Mouse (Mus musculus): ENCODE measurements around the gene Ripor2.

The Ripor2 gene

DNA sequence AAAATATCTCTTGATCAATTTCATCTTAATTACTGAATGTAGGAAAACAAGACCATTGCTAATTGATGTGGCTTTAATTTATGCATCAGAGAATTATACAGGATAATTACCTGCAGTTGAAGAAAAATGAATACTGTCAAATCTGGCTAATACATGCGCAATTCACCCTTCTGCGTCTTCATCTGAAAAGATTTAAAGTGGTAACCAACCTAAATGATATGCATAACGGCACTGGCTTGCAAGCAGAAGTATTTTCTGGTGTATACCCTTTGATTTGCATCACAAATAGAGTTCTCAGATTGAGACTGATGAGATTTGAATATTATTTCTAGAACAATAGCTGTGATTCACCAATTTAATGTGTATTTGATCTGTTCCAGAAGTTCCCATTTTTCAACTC, 66.7 kb downstream of the Ripor2 start:
- no peaks in the 10 kb centered on the region for H3K9me3 ChIP-seq (ENCODE audit: low read length)
- H3K27me3 ChIP-seq (ENCODE audit: insufficient read depth, low read length): no peaks in the 10 kb centered on the region
- no peak for TF ChIP-seq NANOG (IDR thresholded peaks at IDR 0.05; ENCODE audit: borderline replicate concordance, low read length)
- TF ChIP-seq POU5F1 (IDR thresholded peaks at IDR 0.05; ENCODE audit: borderline replicate concordance, low read length): no peak
- no peak for TF ChIP-seq CTCF (conservative IDR thresholded peaks at IDR 0.05; ENCODE audit: low read length)
- H3K36me3 ChIP-seq (ENCODE audit: insufficient read depth, low read length): no peaks in the 10 kb centered on the region
- peaks cover 7% of the 10 kb centered on the region for H3K4me1 ChIP-seq (replicated peaks; ENCODE audit: low read depth, low read length)
- H3K4me3 ChIP-seq (replicated peaks; ENCODE audit: low read length): no peak overlapping the region

- Histone ChIP-seq H3K4me3 (replicated peaks; ENCODE audit: low read length) (no peak overlapping the region), H3K4me1 (replicated peaks; ENCODE audit: low read depth, low read length) (peaks cover 2% of the 10 kb centered on the region), H3K9me3 (ENCODE audit: low read length) (no peaks in the 10 kb centered on the region), H3K36me3 (ENCODE audit: insufficient read depth, low read length) (no peaks in the 10 kb centered on the region), H3K27me3 (ENCODE audit: insufficient read depth, low read length) (no peaks in the 10 kb centered on the region)
- no peak for TF ChIP-seq NANOG (IDR thresholded peaks at IDR 0.05; ENCODE audit: borderline replicate concordance, low read length)
- no peak for TF ChIP-seq POU5F1 (IDR thresholded peaks at IDR 0.05; ENCODE audit: borderline replicate concordance, low read length)
- TF ChIP-seq CTCF (conservative IDR thresholded peaks at IDR 0.05; ENCODE audit: low read length): no peak
Measured at GRCm38 (mm10) chr13:24649099-24649498, 67.1 kb downstream of the Ripor2 start.

DNA sequence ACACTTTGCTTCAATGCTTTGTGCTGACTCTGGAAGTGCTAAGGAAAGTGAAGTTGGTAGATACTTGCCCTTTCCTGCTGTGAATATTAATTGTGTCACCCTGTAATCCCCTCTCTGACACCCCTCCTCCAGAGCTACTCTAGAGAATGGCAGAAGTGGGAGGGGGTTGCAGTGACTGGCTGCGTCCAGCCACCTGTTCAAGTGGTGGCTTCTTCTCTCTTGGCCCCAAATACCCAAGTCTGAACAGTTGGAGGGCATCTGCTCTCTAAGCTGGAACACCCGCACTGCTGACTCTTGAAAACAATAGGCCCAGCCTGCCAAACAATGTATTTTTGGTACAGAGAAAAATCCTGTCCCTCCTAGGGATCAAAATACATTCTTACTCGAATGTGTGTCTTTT, 69.0 kb downstream of the Ripor2 start:
- Histone ChIP-seq H3K36me3 (ENCODE audit: insufficient read depth, low read length) (no peaks in the 10 kb centered on the region), H3K27me3 (ENCODE audit: insufficient read depth, low read length) (no peaks in the 10 kb centered on the region), H3K4me1 (replicated peaks; ENCODE audit: low read depth, low read length) (no peaks in the 10 kb centered on the region), H3K4me3 (replicated peaks; ENCODE audit: low read length) (no peak overlapping the region), H3K9me3 (ENCODE audit: low read length) (no peaks in the 10 kb centered on the region)
- TF ChIP-seq NANOG (IDR thresholded peaks at IDR 0.05; ENCODE audit: borderline replicate concordance, low read length) (no peak), POU5F1 (IDR thresholded peaks at IDR 0.05; ENCODE audit: borderline replicate concordance, low read length) (no peak), CTCF (conservative IDR thresholded peaks at IDR 0.05; ENCODE audit: low read length) (no peak)

DNA sequence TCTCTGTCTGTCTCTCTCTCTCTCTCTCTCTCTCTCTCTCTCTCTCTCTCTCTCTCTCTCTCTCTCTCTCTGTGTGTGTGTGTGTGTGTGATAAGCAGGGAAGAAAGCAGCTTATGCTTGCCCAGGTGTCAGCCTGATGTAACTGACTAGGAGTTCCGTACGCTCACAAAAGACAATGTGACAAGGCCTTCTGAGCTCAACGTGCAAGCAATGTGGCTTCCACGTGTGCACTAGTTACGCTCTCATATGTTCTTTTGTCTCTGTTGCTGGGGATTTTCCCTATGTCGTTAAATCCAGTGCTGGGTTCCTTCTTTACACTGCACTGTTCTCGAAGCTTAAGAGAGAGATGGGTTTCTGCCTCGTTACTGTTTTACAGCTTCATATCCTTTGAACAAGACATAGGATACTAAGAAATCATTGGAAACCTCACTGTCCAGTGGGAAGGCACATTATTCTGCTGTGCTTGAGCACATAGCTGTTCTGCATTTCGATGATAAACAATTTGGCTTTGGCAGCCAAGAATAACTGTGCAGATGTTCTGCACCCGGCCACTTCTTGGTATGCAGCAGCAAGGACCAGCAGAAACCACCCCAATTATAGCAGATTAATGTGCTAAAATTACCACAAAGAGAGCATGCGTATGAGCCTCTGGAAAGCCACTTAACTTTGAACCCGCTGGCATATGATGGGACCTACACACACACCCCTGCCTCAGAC, 73.1 kb downstream of the Ripor2 start:
- Histone ChIP-seq H3K36me3 (ENCODE audit: insufficient read depth, low read length) (no peaks in the 10 kb centered on the region), H3K4me1 (replicated peaks; ENCODE audit: low read depth, low read length) (no peaks in the 10 kb centered on the region), H3K4me3 (replicated peaks; ENCODE audit: low read length) (no peak overlapping the region), H3K9me3 (ENCODE audit: low read length) (no peaks in the 10 kb centered on the region), H3K27me3 (ENCODE audit: insufficient read depth, low read length) (no peaks in the 10 kb centered on the region)
- TF ChIP-seq CTCF (conservative IDR thresholded peaks at IDR 0.05; ENCODE audit: low read length) (no peak), NANOG (IDR thresholded peaks at IDR 0.05; ENCODE audit: borderline replicate concordance, low read length) (no peak), POU5F1 (IDR thresholded peaks at IDR 0.05; ENCODE audit: borderline replicate concordance, low read length) (no peak)

DNA sequence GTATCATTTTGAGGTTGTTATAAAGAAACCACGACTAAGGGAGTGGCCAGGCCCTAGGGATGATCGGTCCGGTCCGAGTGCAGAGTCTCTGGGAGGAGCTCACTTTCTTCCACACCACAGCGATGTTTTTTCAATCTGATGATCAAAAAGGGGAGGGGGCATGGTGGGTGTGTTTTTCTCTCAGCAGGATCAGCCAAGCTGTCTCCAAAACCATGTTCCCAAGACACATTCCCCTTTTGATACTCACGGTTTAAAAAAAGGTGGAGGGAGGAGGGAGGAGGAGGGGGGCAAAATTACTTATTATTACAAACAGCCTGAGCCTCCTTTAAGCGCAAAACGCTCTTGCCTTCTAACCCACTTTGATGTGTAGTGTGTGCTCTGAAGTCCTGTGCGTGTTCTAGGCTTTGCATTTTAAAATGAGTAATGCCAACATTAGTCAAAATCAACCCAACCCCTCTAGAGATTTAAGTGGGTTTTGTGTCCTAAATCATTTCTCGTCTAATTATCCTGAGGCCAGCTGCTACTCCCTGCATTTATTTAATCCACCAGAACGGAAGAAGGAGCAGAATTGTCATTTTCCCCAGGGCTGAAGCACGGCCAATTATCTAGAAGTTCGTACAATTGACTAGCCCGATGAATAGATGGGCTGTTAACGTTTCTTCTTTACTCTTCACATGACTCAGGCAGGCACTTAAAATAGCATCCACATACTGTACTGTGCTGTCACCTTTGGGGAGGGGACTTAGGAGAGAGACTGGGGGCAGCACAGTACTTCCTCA, 74.9 kb downstream of the Ripor2 start:
- H3K27me3 ChIP-seq (ENCODE audit: insufficient read depth, low read length): no peaks in the 10 kb centered on the region
- H3K36me3 ChIP-seq (ENCODE audit: insufficient read depth, low read length): no peaks in the 10 kb centered on the region
- no peak for TF ChIP-seq CTCF (conservative IDR thresholded peaks at IDR 0.05; ENCODE audit: low read length)
- TF ChIP-seq POU5F1 (IDR thresholded peaks at IDR 0.05; ENCODE audit: borderline replicate concordance, low read length): no peak
- no peak for TF ChIP-seq NANOG (IDR thresholded peaks at IDR 0.05; ENCODE audit: borderline replicate concordance, low read length)
- no peaks in the 10 kb centered on the region for H3K9me3 ChIP-seq (ENCODE audit: low read length)
- no peaks in the 10 kb centered on the region for H3K4me1 ChIP-seq (replicated peaks; ENCODE audit: low read depth, low read length)
- no peak overlapping the region for H3K4me3 ChIP-seq (replicated peaks; ENCODE audit: low read length)

GRCm38 (mm10) chr13:24666763-24667162, 84.8 kb downstream of the Ripor2 start:
- Histone ChIP-seq H3K4me3 (replicated peaks; ENCODE audit: low read length) (no peak overlapping the region), H3K27me3 (ENCODE audit: insufficient read depth, low read length) (no peaks in the 10 kb centered on the region), H3K4me1 (replicated peaks; ENCODE audit: low read depth, low read length) (peaks cover 9% of the 10 kb centered on the region), H3K36me3 (ENCODE audit: insufficient read depth, low read length) (no peaks in the 10 kb centered on the region), H3K9me3 (ENCODE audit: low read length) (no peaks in the 10 kb centered on the region)
- TF ChIP-seq CTCF (conservative IDR thresholded peaks at IDR 0.05; ENCODE audit: low read length): no peak
- no peak for TF ChIP-seq NANOG (IDR thresholded peaks at IDR 0.05; ENCODE audit: borderline replicate concordance, low read length)
- no peak for TF ChIP-seq POU5F1 (IDR thresholded peaks at IDR 0.05; ENCODE audit: borderline replicate concordance, low read length)

DNA sequence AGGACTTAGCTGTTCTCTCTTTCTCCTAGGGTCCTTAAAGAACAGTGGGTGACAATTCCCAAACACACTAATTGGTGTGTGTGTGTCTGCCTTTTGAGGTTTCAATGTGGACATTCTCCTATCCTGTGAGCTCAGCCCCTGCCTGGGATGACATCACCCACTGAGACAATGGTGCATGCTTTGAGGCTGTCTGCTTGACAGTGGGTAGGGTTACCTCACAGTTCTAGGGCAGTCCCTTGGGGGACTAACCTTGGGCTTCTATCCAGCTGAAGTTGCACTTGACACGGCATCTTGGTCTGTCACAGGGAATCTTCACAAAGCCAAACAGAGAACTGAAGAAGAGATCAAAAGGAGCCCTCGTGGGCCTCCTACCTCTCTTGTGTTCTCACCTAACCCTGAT, 86.6 kb downstream of the Ripor2 start:
- TF ChIP-seq NANOG (IDR thresholded peaks at IDR 0.05; ENCODE audit: borderline replicate concordance, low read length) (no peak), POU5F1 (IDR thresholded peaks at IDR 0.05; ENCODE audit: borderline replicate concordance, low read length) (no peak), CTCF (conservative IDR thresholded peaks at IDR 0.05; ENCODE audit: low read length) (no peak)
- no peaks in the 10 kb centered on the region; the same call in 1 of the 2 replicates for H3K27me3 ChIP-seq (ENCODE audit: insufficient read depth, low read length)
- peaks cover 9% of the 10 kb centered on the region for H3K4me1 ChIP-seq (replicated peaks; ENCODE audit: low read depth, low read length)
- no peak overlapping the region for H3K4me3 ChIP-seq (replicated peaks; ENCODE audit: low read length)
- H3K36me3 ChIP-seq (ENCODE audit: insufficient read depth, low read length): no peaks in the 10 kb centered on the region
- no peaks in the 10 kb centered on the region for H3K9me3 ChIP-seq (ENCODE audit: low read length)

DNA sequence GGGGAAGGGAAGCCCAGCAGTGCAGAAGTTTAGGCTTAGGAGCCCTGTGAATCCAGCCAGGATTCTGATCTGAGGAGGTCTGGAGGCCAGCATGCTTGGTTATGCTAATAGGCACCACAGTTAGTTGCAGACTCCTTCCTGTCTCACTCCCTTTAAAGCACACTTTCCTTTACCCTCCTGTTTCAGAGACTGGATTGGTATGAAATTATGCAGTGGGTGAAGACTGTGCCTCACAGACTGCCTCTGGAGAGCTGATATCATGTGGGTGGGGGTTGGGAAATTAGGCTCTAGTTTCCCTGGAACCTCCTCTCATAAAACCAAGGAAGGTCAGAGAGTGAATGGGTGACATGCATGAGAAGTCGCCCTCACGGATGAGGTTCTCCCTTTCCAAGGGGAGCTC, 88.7 kb downstream of the Ripor2 start:
- Histone ChIP-seq H3K36me3 (ENCODE audit: insufficient read depth, low read length) (no peaks in the 10 kb centered on the region), H3K4me1 (replicated peaks; ENCODE audit: low read depth, low read length) (peaks cover 9% of the 10 kb centered on the region), H3K27me3 (ENCODE audit: insufficient read depth, low read length) (no peaks in the 10 kb centered on the region; the same call in 1 of the 2 replicates), H3K4me3 (replicated peaks; ENCODE audit: low read length) (no peak overlapping the region), H3K9me3 (ENCODE audit: low read length) (no peaks in the 10 kb centered on the region)
- TF ChIP-seq POU5F1 (IDR thresholded peaks at IDR 0.05; ENCODE audit: borderline replicate concordance, low read length) (no peak), NANOG (IDR thresholded peaks at IDR 0.05; ENCODE audit: borderline replicate concordance, low read length) (no peak), CTCF (conservative IDR thresholded peaks at IDR 0.05; ENCODE audit: low read length) (no peak)
